Mouse (Mus musculus): ENCODE results near the gene Epm2aip1.

- TF ChIP-seq GATA1 (IDR thresholded peaks at IDR 0.05; ENCODE audit: low read length): no peak
- no peak for TF ChIP-seq TAL1 (IDR thresholded peaks at IDR 0.05; ENCODE audit: low read length)
Observed at GRCm38 (mm10) chr9:111271434-111272160, at the start of gene Epm2aip1, which contains the start of gene Mlh1.

All from erythroblast, embryonic 14.5 days (primary cell).